Mouse (Mus musculus) frontal cortex, postnatal 36 days (tissue): ENCODE data around the gene Lrrc1.

Source experiments
- DNase-seq, 2 experiments: peaks; one replicate each; pipeline ENCODE4 v3.0.0; 2022; ENCODE audit warnings: low spot score in 2 of 2

Lrrc1 gene

GRCm38 (mm10) chr9:77463861-77464260, 80.8 kb downstream of the Lrrc1 start:
- no peak for DNase-seq

- DNase-seq = no peak
Observed at GRCm38 (mm10) chr9:77463195-77463594, 81.5 kb downstream of the Lrrc1 start.

DNA sequence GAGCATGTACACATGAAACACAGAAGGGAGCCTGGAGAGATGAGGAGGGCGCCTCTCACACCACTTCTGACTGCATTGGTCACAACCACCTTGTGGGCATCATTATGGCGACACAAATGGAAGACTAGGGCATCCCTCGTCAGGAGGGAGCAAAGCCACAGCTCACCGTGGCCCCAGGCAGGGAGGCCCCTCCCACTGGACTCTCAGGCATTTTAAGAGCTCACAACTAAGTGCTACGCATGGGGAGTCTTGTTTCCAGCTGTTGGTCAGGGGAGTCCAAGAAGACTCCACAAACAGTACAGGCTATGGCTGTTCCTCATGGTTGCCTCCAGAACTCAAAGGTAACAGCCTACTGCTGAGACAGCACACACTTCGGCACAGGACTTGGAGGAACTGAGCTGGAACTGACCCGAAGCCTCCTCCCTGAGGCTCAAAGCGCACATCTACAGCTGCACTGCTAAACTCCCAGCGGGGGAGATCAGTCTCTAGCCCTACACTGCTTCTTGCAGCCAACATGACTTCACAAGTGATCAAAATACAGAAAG, 83.2 kb downstream of the Lrrc1 start:
- DNase-seq = no peak

GRCm38 (mm10) chr9:77460408-77460807, 84.3 kb downstream of the Lrrc1 start:
- no peak for DNase-seq

GRCm38 (mm10) chr9:77459365-77459764, 85.3 kb downstream of the Lrrc1 start:
- no peak for DNase-seq

- peak; percentile 44 to 47 for DNase-seq
Observed at GRCm38 (mm10) chr9:77456169-77456826, 88.4 kb downstream of the Lrrc1 start.

- no peak for DNase-seq
Observed at GRCm38 (mm10) chr9:77455439-77456168, 89.1 kb downstream of the Lrrc1 start.

GRCm38 (mm10) chr9:77452046-77452807, 92.4 kb downstream of the Lrrc1 start:
- no peak for DNase-seq

- no peak for DNase-seq
Observed at GRCm38 (mm10) chr9:77450447-77450846, 94.2 kb downstream of the Lrrc1 start.

- no peak for DNase-seq
Observed at GRCm38 (mm10) chr9:77444876-77445275, 99.8 kb downstream of the Lrrc1 start.

- DNase-seq = no peak
Observed at GRCm38 (mm10) chr9:77439371-77439770, 105.3 kb downstream of the Lrrc1 start.

GRCm38 (mm10) chr9:77438836-77439271, 105.8 kb downstream of the Lrrc1 start:
- DNase-seq = no peak

DNA sequence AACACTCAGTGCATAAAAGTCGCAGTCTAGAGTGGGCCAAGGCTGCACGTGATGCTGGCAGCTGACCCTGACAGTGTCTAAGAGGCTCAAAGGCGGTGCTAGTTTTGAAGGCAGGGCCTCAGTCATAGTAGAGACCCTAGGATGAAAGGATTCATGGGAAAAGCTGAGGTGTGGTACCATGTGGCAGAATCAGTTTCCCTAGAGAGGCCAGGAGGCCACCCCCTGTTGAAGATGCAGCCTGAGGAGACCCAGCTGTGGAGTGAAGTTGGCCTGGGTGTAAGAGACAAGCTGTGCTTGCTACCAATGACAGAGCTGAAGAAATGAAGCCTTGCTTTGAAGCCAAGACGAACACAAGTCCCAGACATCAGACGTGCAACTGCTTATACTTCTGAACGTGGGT, 107.5 kb downstream of the Lrrc1 start:
- no peak for DNase-seq

- DNase-seq = no peak
Observed at GRCm38 (mm10) chr9:77434965-77435364, 109.7 kb downstream of the Lrrc1 start.

DNA sequence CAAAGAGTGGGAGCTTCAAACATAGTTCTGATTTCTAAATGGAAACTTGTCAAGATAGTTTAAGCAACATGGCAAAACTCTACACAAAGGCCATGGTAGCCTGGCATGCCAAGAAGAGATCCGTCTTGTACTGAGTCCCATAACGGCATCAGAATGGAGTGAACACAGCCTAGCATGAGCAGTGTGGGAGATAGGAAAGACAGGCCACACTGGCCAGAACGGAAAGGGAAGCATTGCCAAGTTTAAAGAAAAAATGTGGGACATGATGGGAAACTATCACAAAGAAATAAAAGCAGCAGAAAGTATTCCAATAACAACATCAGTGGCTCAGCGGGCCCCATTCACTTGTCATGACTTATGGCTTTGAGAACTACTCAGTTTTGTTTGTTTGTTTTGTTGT, 111.2 kb downstream of the Lrrc1 start:
- no peak for DNase-seq

- no peak for DNase-seq
Observed at GRCm38 (mm10) chr9:77432030-77432429, 112.6 kb downstream of the Lrrc1 start.

- no peak for DNase-seq
Observed at GRCm38 (mm10) chr9:77430413-77431087, 114.1 kb downstream of the Lrrc1 start.

DNA sequence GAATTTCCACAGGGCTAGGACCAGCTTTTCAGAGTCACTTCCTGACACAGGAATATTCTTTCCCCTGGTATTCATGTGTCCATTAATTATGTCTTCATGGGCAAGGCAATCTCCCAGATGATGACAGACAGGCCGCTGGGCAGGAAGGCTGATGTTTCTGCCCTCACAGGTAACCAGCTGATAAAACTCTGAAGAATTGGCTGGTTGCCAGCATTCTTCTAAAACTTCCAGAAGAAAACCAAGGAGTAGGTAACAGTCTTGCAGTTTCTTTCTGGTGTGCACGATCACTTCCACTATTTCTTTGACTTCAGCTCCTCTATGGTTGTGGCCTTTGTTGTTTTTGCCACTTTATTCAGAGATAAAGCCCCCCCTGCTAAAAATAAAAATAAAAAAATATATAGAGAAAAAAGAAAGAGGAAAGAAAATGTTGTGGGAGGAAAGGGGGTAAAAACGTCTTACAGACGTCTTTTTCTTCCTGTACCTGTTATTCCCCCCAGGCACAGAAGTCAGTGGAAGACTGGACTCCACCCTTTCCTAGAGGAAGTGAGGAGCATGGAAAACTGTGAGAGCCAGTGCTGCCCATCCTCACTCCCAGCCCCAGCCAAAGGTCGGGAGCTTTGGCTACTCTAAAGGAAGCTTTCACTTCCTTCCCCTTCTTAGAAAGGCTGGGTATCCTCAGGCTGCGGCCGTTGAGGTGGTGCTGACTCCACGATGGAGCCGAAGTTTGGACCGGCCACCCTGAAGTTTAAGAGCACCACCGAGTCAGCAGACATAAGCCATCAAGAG, 115.2 kb downstream of the Lrrc1 start:
- no peak for DNase-seq

DNA sequence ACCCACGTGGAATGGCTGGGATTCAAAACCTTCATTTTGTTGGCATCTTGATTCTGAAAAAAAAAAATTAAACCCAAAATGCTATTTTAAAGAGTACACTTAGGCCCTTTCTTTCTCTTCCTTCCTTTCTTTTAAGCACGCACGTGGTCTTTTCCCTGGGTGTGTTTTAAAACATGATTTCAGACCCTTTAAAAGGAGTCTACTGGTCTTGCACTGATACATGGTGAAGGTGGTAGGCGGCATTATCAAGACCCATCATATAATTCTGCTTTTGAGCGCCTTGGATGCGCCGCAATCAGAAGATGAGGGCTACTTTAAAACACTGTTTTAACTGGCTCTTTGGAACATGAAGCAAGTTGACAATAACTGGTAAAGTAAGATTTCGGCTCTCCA, 115.9 kb downstream of the Lrrc1 start:
- no peak for DNase-seq

DNA sequence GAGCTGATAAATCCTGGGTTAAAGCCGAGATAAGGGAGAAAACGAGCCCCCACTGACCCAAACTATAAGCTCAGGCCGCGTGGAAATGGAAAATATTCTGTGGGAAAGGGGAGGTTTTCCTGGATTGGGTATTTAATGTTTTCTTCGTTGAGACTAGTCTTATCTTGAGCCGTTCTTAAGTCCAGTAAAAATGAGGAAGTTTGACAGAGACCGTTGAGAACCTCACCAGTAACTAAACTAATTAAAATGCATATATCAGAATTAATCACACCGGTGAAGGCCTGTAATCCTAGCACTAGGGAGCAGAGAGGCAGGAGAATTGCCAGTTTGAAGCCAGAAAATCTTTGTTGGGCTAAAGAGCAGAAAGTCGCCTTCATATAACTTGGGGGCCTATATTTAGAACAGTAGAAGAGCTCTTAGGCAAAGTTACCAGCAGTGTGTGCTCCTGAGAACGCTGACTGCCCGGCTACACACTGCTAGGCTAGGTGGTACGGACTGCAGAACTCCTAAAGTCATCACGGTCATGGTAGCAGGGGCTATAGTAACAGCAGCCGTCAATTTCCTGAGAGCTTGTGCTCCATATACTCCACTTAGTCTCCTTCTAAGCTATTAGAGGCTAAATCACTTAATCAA, 116.4 kb downstream of the Lrrc1 start:
- no peak for DNase-seq
